ENCODE assay signal across 11 mouse cellular contexts in the genomic region with DNA sequence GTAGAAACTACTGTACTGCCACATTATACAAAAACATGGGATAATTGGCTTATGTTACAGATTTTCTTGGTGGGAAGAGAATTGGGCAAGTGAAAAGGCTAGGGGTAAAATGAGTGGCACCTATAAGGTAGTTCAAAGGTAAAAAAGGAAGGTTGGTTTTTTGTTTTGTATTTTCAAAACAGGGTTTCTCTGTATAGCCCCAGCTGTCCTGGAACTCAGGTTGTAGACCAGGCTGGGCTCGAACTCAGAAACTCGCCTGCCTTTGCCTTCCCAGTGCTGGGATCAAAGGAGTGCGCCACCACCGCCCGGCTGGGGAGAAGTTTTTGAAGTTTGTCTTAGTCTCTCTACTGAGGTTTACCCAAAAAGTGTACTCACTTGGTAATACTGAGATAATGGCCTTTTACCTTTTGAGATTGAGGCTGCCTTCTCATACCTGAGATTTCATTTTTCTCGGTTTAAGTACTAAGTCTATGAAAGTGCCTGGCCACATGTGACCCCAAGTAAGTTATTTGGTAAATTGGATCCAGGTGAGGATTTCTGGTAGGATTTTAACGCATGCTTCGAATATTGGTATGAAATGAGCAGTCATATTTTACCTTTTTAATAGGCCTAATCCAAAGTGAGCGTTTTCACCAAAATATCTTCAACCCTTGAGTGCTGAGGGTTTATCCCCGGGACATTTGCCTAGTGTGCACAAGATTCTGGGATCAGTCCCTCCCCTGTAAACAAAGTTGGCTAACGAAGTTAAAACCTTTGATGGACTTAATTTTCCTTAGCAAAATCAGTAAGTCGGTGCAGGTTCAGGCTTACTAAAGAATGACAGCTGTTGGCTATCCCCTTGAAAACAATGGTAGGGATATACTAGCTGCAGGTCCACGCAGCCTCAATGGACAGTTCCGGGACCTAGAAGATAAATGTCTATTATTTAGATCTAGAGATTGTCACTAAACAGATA. TPM values are rescaled to one million over a fixed set of nuclear protein-coding genes. Genes with fewer than 3 reads are reported as not detected.
DNase-seq lines count a peak whose midpoint lies in the region; ATAC-seq and TF ChIP-seq lines count a peak whose summit lies in the region.
"Had no signal": no experiment of that assay in that cellular context is flagged by ENCODE, and none has a peak within 500 bp of the region (broad histone marks: within the 10 kb centered on the region; RNA-seq: fewer than 3 reads in every experiment).

No protein-coding gene starts in this region.

- no peaks in the 10 kb centered on the region for H3K9me3 ChIP-seq in heart, postnatal 0 days (replicated peaks; ENCODE audit: control insufficient read depth, low read length)
- H3K9me3 ChIP-seq in limb, embryonic 11.5 days (ENCODE audit: control insufficient read depth, low read length), result no peaks in the 10 kb centered on the region

- peaks cover 10% of the 10 kb centered on the region; the same call in 1 of the 2 replicates for H3K36me3 ChIP-seq in heart, postnatal 0 days (replicated peaks; ENCODE audit: control insufficient read depth, insufficient read depth, low read length)
- H3K36me3 ChIP-seq in heart, adult 2 months (ENCODE audit: control insufficient read depth, insufficient read depth, low read length), result peaks cover 3% of the 10 kb centered on the region; the same call in 1 of the 2 replicates
- H3K36me3 ChIP-seq in limb, embryonic 11.5 days (ENCODE audit: control insufficient read depth, insufficient read depth, low read length), result no peaks in the 10 kb centered on the region

- no peak overlapping the region for H3K27ac ChIP-seq in heart, postnatal 0 days (ENCODE audit: low read depth)
- H3K27ac ChIP-seq in heart, adult 2 months, result no peak overlapping the region
- H3K27ac ChIP-seq in limb, embryonic 11.5 days (replicated peaks; ENCODE audit: low read depth, low read length), result no peak overlapping the region

- 42% methylated on average over 14 of the region's 14 CpGs for WGBS in heart, postnatal 0 days
- 55% methylated on average over 14 of the region's 14 CpGs for WGBS in heart, adult 2 months
- WGBS in limb, embryonic 11.5 days, result 32% methylated on average over 14 of the region's 14 CpGs

- no peak overlapping the region for H3K9ac ChIP-seq in heart, postnatal 0 days (replicated peaks; ENCODE audit: low read depth, low read length)
- H3K9ac ChIP-seq in heart, adult 2 months (ENCODE audit: low read depth, low read length), result no peak overlapping the region
- H3K9ac ChIP-seq in limb, embryonic 11.5 days (ENCODE audit: low read length), result no peak overlapping the region

- no peak for DNase-seq in heart, postnatal 0 days (ENCODE audit: low spot score)
- DNase-seq in heart, adult 2 months, result no peak
- DNase-seq in 3134 (ENCODE audit: extremely low read depth, insufficient read length, low spot score), result peak; percentile 56
- DNase-seq in brain, embryonic 14.5 days (ENCODE audit: low read depth), result peak; percentile 12
- peak; percentile 77 for DNase-seq in limb, embryonic 11.5 days (ENCODE audit: low spot score)
- DNase-seq in spleen, postnatal 36 days (ENCODE audit: low spot score in 2 of 2), result no peak
- DNase-seq in heart, adult 8-10 months (ENCODE audit: low spot score), result no peak
- DNase-seq: cerebellum, adult 8-10 months; heart, postnatal 4 days; lung, postnatal 14 days had no signal

- no peak for TF ChIP-seq CTCF in heart, postnatal 0 days (IDR thresholded peaks at IDR 0.05; ENCODE audit: low read depth)
- TF ChIP-seq CTCF in heart, adult 2 months (IDR thresholded peaks at IDR 0.05), result no peak
- TF ChIP-seq CTCF in brain, embryonic 14.5 days (IDR thresholded peaks at IDR 0.05; ENCODE audit: borderline replicate concordance, extremely low read depth, insufficient read depth, insufficient read length), result no peak

- TF ChIP-seq EP300 in heart, postnatal 0 days (IDR thresholded peaks at IDR 0.05; ENCODE audit: low read depth), result no peak
- no peak for TF ChIP-seq EP300 in heart, adult 2 months (IDR thresholded peaks at IDR 0.05; ENCODE audit: insufficient read depth, low read depth, low read length)

- no peak for TF ChIP-seq POLR2A in heart, adult 2 months (IDR thresholded peaks at IDR 0.05; ENCODE audit: insufficient read depth, low read depth, low read length)
- TF ChIP-seq POLR2A in brain, embryonic 14.5 days (IDR thresholded peaks at IDR 0.05; ENCODE audit: borderline replicate concordance, extremely low read depth, insufficient read depth, insufficient read length, poor library complexity, severe bottlenecking), result no peak

- intact Hi-C loops in heart, adult 2 months (cut with DNase I), result no loop called here

- 0 out of 2 replicates have a peak, but pooled peaks have one; percentile 11 for ATAC-seq in heart, postnatal 0 days (ENCODE audit: insufficient read depth, low read depth)
- ATAC-seq in limb, embryonic 11.5 days (ENCODE audit: insufficient number of reproducible peaks, low FRiP score, low TSS enrichment, low read depth), result no peak; the same call in 1 of the 2 replicates
- no peak for ATAC-seq in cerebellum, adult (ENCODE audit: insufficient number of reproducible peaks, low FRiP score, low TSS enrichment)

- no peaks in the 10 kb centered on the region for H3K4me1 ChIP-seq in heart, postnatal 0 days (ENCODE audit: control insufficient read depth, insufficient read depth)
- H3K4me1 ChIP-seq in heart, adult 2 months (ENCODE audit: control insufficient read depth, insufficient read depth, low read length), result no peaks in the 10 kb centered on the region
- H3K4me1 ChIP-seq in limb, embryonic 11.5 days (ENCODE audit: control insufficient read depth, insufficient read depth, low read length), result no peaks in the 10 kb centered on the region

- no peak overlapping the region for H3K4me2 ChIP-seq in heart, postnatal 0 days (ENCODE audit: low read depth, low read length)
- no peak overlapping the region for H3K4me2 ChIP-seq in limb, embryonic 11.5 days (ENCODE audit: low read depth, severe bottlenecking)

- H3K79me2 ChIP-seq in heart, adult 2 months (replicated peaks; ENCODE audit: control insufficient read depth, insufficient read depth, low read length), result no peaks in the 10 kb centered on the region

- no peak overlapping the region for H3K4me3 ChIP-seq in heart, postnatal 0 days (ENCODE audit: low read depth, low read length)
- no peak overlapping the region for H3K4me3 ChIP-seq in heart, adult 2 months
- H3K4me3 ChIP-seq in limb, embryonic 11.5 days (ENCODE audit: low read depth, low read length), result no peak overlapping the region

- no peaks in the 10 kb centered on the region for H3K27me3 ChIP-seq in heart, postnatal 0 days (ENCODE audit: control insufficient read depth, insufficient read depth, low read length)
- H3K27me3 ChIP-seq in heart, adult 2 months (ENCODE audit: control insufficient read depth, insufficient read depth, low read length), result no peaks in the 10 kb centered on the region
- H3K27me3 ChIP-seq in limb, embryonic 11.5 days (ENCODE audit: control insufficient read depth, insufficient read depth, low read length), result no peaks in the 10 kb centered on the region

RNA-seq across cellular contexts. Expression of a gene that starts 10.7 kb away (rescaled TPM):
- 26.0 and 33.9 TPM in 2 replicates for total RNA-seq in heart, postnatal 0 days (2014; rRNA removed; ENCODE audit: low replicate concordance)
- 93.6 and 102 TPM in 2 replicates for polyA plus RNA-seq in heart, postnatal 0 days (2015; fragmentation: Nextera tagmentation; extraction: Ambion mirVana)
- 100 to 1,000 TPM; 177 to 180 TPM for total RNA-seq in heart, adult 2 months (2021)
- polyA plus RNA-seq in heart, adult 2 months (2012; rRNA removed), result 18.5 and 44.9 TPM in 2 replicates
- 311 and 481 TPM in 2 replicates for polyA plus RNA-seq in brain, embryonic 14.5 days (2012; rRNA removed)
- 326 and 364 TPM in 2 replicates for polyA plus RNA-seq in limb, embryonic 11.5 days (2014; fragmentation: Nextera tagmentation; extraction: Ambion mirVana)
- total RNA-seq in heart, adult 8-10 months (2022), result 100 to 1,000 TPM; 132 to 185 (median 159) TPM

RNA-seq across cellular contexts. Expression of a gene that starts 34.7 kb away (rescaled TPM):
- 47.1 and 55.2 TPM in 2 replicates for total RNA-seq in heart, postnatal 0 days (2014; rRNA removed; ENCODE audit: low replicate concordance)
- polyA plus RNA-seq in heart, postnatal 0 days (2015; fragmentation: Nextera tagmentation; extraction: Ambion mirVana), result 50.1 and 50.4 TPM in 2 replicates
- 10 to 100 TPM; 56.2 to 67.1 TPM for total RNA-seq in heart, adult 2 months (2021)
- polyA plus RNA-seq in heart, adult 2 months (2012; rRNA removed), result 36.5 and 52.4 TPM in 2 replicates
- 11.0 and 11.2 TPM in 2 replicates for polyA plus RNA-seq in brain, embryonic 14.5 days (2012; rRNA removed)
- 42.1 and 45.3 TPM in 2 replicates for polyA plus RNA-seq in limb, embryonic 11.5 days (2014; fragmentation: Nextera tagmentation; extraction: Ambion mirVana)
- total RNA-seq in heart, adult 8-10 months (2022), result 10 to 100 TPM; 57.9 to 75.1 (median 64.5) TPM

Comparison
In these comparisons a context has a peak if more than half of its experiments do, and no peak if none do; other contexts are left out.
1. DNase-seq: peak in 3134 (single experiment), brain, embryonic 14.5 days (single experiment) and limb, embryonic 11.5 days (single experiment); none in heart, postnatal 0 days (single experiment), heart, adult 2 months (0 of 2), spleen, postnatal 36 days (0 of 2) and heart, adult 8-10 months (single experiment).